Mouse (Mus musculus) MEL-GATA-1-ER (cell line): ENCODE data around the gene Cuzd1.
A peak's percentile ranks its signal among the peaks of the same experiment; 100 is the strongest.

Experiments used
- DNase-seq: peaks from one replicate; pipeline ENCODE4 v3.0.0-alpha.2; 2012; ENCODE audit warnings: low read depth; ENCODE audit errors: extremely low read depth

The Cuzd1 gene

GRCm38 (mm10) chr7:131322192-131322591 is at the start of gene Cuzd1:
Gene Cuzd1 (minus strand): TSS chr7:131322292.
- no peak for DNase-seq

GRCm38 (mm10) chr7:131371470-131371860 is 49.4 kb upstream of the Cuzd1 start:
- peak; percentile 39 for DNase-seq

GRCm38 (mm10) chr7:131370648-131371469 is 48.8 kb upstream of the Cuzd1 start, which contains the start of gene Pstk:
Gene Pstk (plus strand): TSS chr7:131371141.
- peak; percentile 77 for DNase-seq

GRCm38 (mm10) chr7:131364131-131364530 is 42.0 kb upstream of the Cuzd1 start:
- DNase-seq, result no peak

- DNase-seq, result peak; percentile 95
Measured at GRCm38 (mm10) chr7:131362615-131363300, 40.7 kb upstream of the Cuzd1 start, which contains the start of gene 2310057M21Rik. Gene 2310057M21Rik (minus strand): TSS chr7:131362759.

- DNase-seq, result no peak
Measured at GRCm38 (mm10) chr7:131362269-131362614, 40.1 kb upstream of the Cuzd1 start.

GRCm38 (mm10) chr7:131356105-131356504 is 34.0 kb upstream of the Cuzd1 start:
- no peak for DNase-seq

- DNase-seq, result no peak
Measured at GRCm38 (mm10) chr7:131345856-131346541, 23.9 kb upstream of the Cuzd1 start.

GRCm38 (mm10) chr7:131337502-131338068 is 15.5 kb upstream of the Cuzd1 start:
- no peak for DNase-seq

- DNase-seq, result no peak
Measured at GRCm38 (mm10) chr7:131333564-131333963, 11.5 kb upstream of the Cuzd1 start, which contains the start of gene Fam24a. Gene Fam24a (plus strand): TSS chr7:131333864.

- peak; percentile 24 for DNase-seq
Measured at GRCm38 (mm10) chr7:131331688-131332087, 9.6 kb upstream of the Cuzd1 start.

- DNase-seq, result no peak
Measured at GRCm38 (mm10) chr7:131329416-131329815, 7.3 kb upstream of the Cuzd1 start, which contains the start of gene Fam24b. Gene Fam24b (minus strand): TSS chr7:131329516.

GRCm38 (mm10) chr7:131327054-131327453 is 5.0 kb upstream of the Cuzd1 start:
- no peak for DNase-seq

- DNase-seq, result no peak
Measured at GRCm38 (mm10) chr7:131318340-131318739, 3.8 kb downstream of the Cuzd1 start.

GRCm38 (mm10) chr7:131317587-131317986 is 4.5 kb downstream of the Cuzd1 start:
- DNase-seq, result no peak

- DNase-seq, result no peak
Measured at GRCm38 (mm10) chr7:131314493-131314892, 7.6 kb downstream of the Cuzd1 start.

- no peak for DNase-seq
Measured at GRCm38 (mm10) chr7:131306733-131307132, 15.4 kb downstream of the Cuzd1 start.

GRCm38 (mm10) chr7:131303340-131303739 is 18.8 kb downstream of the Cuzd1 start:
- no peak for DNase-seq

GRCm38 (mm10) chr7:131297151-131297550 is 24.9 kb downstream of the Cuzd1 start:
- DNase-seq, result no peak

- DNase-seq, result no peak
Measured at GRCm38 (mm10) chr7:131265851-131266250, 56.2 kb downstream of the Cuzd1 start.

GRCm38 (mm10) chr7:131264251-131264650 is 57.8 kb downstream of the Cuzd1 start:
- DNase-seq, result no peak
